Comparison of ENCODE assay signal across 11 mouse cellular contexts in genomic region chr3:30546366-30546765, GRCm38 (mm10). TPM values are rescaled to one million over a fixed set of nuclear protein-coding genes. Genes with fewer than 3 reads are reported as not detected.
A peak's percentile ranks its signal among the peaks of the same experiment; 100 is the strongest.
DNase-seq lines count a peak whose midpoint lies in the region; ATAC-seq and TF ChIP-seq lines count a peak whose summit lies in the region.
"Had no signal": no experiment of that assay in that cellular context is flagged by ENCODE, and none has a peak within 500 bp of the region (broad histone marks: within the 10 kb centered on the region; RNA-seq: fewer than 3 reads in every experiment).

No protein-coding gene starts in this region.

- H3K4me1 ChIP-seq in hindbrain, postnatal 0 days (ENCODE audit: insufficient read depth, low read length) = peaks cover 5% of the 10 kb centered on the region
- H3K4me1 ChIP-seq in hindbrain, embryonic 13.5 days (replicated peaks) = no peaks in the 10 kb centered on the region
- H3K4me1 ChIP-seq in E14TG2a.4 (replicated peaks; ENCODE audit: low read depth, low read length) = peaks cover 21% of the 10 kb centered on the region
- peaks cover 31% of the 10 kb centered on the region for H3K4me1 ChIP-seq in heart, embryonic 13.5 days
- H3K4me1 ChIP-seq in limb, embryonic 14.5 days (ENCODE audit: control insufficient read depth, insufficient read depth, low read length) = peaks cover 6% of the 10 kb centered on the region; the same call in 1 of the 2 replicates

- no peak overlapping the region for H3K9ac ChIP-seq in hindbrain, postnatal 0 days (replicated peaks; ENCODE audit: low read length)
- H3K9ac ChIP-seq in hindbrain, embryonic 13.5 days = no peak overlapping the region
- peak overlapping the region; percentile 38; the same call in 1 of the 2 replicates for H3K9ac ChIP-seq in heart, embryonic 13.5 days
- no peak overlapping the region for H3K9ac ChIP-seq in limb, embryonic 14.5 days (ENCODE audit: low read depth, low read length, severe bottlenecking)

- H3K27ac ChIP-seq in hindbrain, postnatal 0 days = no peak overlapping the region
- H3K27ac ChIP-seq in hindbrain, embryonic 13.5 days = no peak overlapping the region
- peak overlapping the region; percentile 71 for H3K27ac ChIP-seq in heart, embryonic 13.5 days (replicated peaks)
- H3K27ac ChIP-seq in limb, embryonic 14.5 days (replicated peaks; ENCODE audit: low read depth, low read length) = no peak overlapping the region

- TF ChIP-seq CTCF in hindbrain, postnatal 0 days (IDR thresholded peaks at IDR 0.05; ENCODE audit: low read depth) = no peak
- no peak for TF ChIP-seq CTCF in E14TG2a.4 (conservative IDR thresholded peaks at IDR 0.05; ENCODE audit: low read length)

- peak overlapping the region; percentile 42 for H3K4me2 ChIP-seq in hindbrain, postnatal 0 days (ENCODE audit: low read depth, low read length)
- no peak overlapping the region for H3K4me2 ChIP-seq in hindbrain, embryonic 13.5 days
- peak overlapping the region; percentile 68 for H3K4me2 ChIP-seq in heart, embryonic 13.5 days
- peak overlapping the region; percentile 1; the same call in 1 of the 2 replicates for H3K4me2 ChIP-seq in limb, embryonic 14.5 days (replicated peaks; ENCODE audit: low read depth, low read length, severe bottlenecking)

- H3K9me3 ChIP-seq in hindbrain, postnatal 0 days (ENCODE audit: low read length) = no peaks in the 10 kb centered on the region
- no peaks in the 10 kb centered on the region for H3K9me3 ChIP-seq in hindbrain, embryonic 13.5 days
- H3K9me3 ChIP-seq in E14TG2a.4 (ENCODE audit: low read length) = no peaks in the 10 kb centered on the region
- no peaks in the 10 kb centered on the region for H3K9me3 ChIP-seq in heart, embryonic 13.5 days
- H3K9me3 ChIP-seq in limb, embryonic 14.5 days (ENCODE audit: control insufficient read depth, low read length) = no peaks in the 10 kb centered on the region

- H3K36me3 ChIP-seq in hindbrain, postnatal 0 days (ENCODE audit: insufficient read depth, low read length) = no peaks in the 10 kb centered on the region
- H3K36me3 ChIP-seq in hindbrain, embryonic 13.5 days = no peaks in the 10 kb centered on the region
- no peaks in the 10 kb centered on the region for H3K36me3 ChIP-seq in E14TG2a.4 (ENCODE audit: insufficient read depth, low read length)
- H3K36me3 ChIP-seq in heart, embryonic 13.5 days = no peaks in the 10 kb centered on the region
- H3K36me3 ChIP-seq in limb, embryonic 14.5 days (ENCODE audit: control insufficient read depth, insufficient read depth, low read length) = no peaks in the 10 kb centered on the region

- WGBS in hindbrain, postnatal 0 days = 55% methylated on average over 13 of the region's 13 CpGs
- 77% methylated on average over 13 of the region's 13 CpGs for WGBS in hindbrain, embryonic 13.5 days
- 22% methylated on average over 13 of the region's 13 CpGs for WGBS in heart, embryonic 13.5 days
- whole genome bisulfite sequencing in limb, embryonic 14.5 days = 41% methylated on average over 13 of the region's 13 CpGs

- no peak for TF ChIP-seq POLR2A in limb, embryonic 14.5 days (IDR thresholded peaks at IDR 0.05; ENCODE audit: borderline replicate concordance, extremely low read depth, insufficient read depth, insufficient read length)

- no peak overlapping the region for H3K4me3 ChIP-seq in hindbrain, postnatal 0 days (ENCODE audit: low read length)
- H3K4me3 ChIP-seq in hindbrain, embryonic 13.5 days = no peak overlapping the region
- 0 out of 2 replicates have a peak overlapping the region, but pooled peaks have one; percentile 26 for H3K4me3 ChIP-seq in E14TG2a.4 (replicated peaks; ENCODE audit: low read length)
- peak overlapping the region; percentile 37 for H3K4me3 ChIP-seq in heart, embryonic 13.5 days
- H3K4me3 ChIP-seq in limb, embryonic 14.5 days (replicated peaks; ENCODE audit: low read length) = no peak overlapping the region

- ATAC-seq in hindbrain, postnatal 0 days = peak; percentile 48; the same call in 1 of the 2 replicates
- no peak for ATAC-seq in hindbrain, embryonic 13.5 days (ENCODE audit: low FRiP score)
- 0 out of 2 replicates have a peak, but pooled peaks have one; percentile 28 for ATAC-seq in heart, embryonic 13.5 days (ENCODE audit: extremely low read depth, insufficient number of reproducible peaks, low FRiP score, low TSS enrichment)
- peak; percentile 19 for ATAC-seq in limb, embryonic 14.5 days (ENCODE audit: low FRiP score, low read depth)

- no peaks in the 10 kb centered on the region for H3K27me3 ChIP-seq in hindbrain, postnatal 0 days (ENCODE audit: insufficient read depth, low read length)
- no peaks in the 10 kb centered on the region for H3K27me3 ChIP-seq in hindbrain, embryonic 13.5 days
- H3K27me3 ChIP-seq in E14TG2a.4 (ENCODE audit: insufficient read depth, low read length) = peaks cover 6% of the 10 kb centered on the region; the same call in 1 of the 2 replicates
- H3K27me3 ChIP-seq in heart, embryonic 13.5 days (replicated peaks) = no peaks in the 10 kb centered on the region
- H3K27me3 ChIP-seq in limb, embryonic 14.5 days (ENCODE audit: control insufficient read depth, insufficient read depth, low read length) = no peaks in the 10 kb centered on the region

- no peak for DNase-seq in hindbrain, postnatal 0 days (ENCODE audit: low spot score)
- DNase-seq in limb, embryonic 14.5 days (ENCODE audit: low spot score) = no peak
- DNase-seq in adrenal gland, postnatal 14 days = no peak
- DNase-seq in embryo, embryonic 9.5 days (ENCODE audit: extremely low spot score) = no peak
- no peak for DNase-seq in thymus, postnatal 10 days (ENCODE audit: low spot score in 2 of 2)
- DNase-seq: thymus, adult 2 months had no signal

RNA-seq across cellular contexts. Expression of gene Mecom, which starts 1.4 kb away (rescaled TPM):
- total RNA-seq in hindbrain, postnatal 0 days (2014; rRNA removed) = 6.9 and 8.3 TPM in 2 replicates
- polyA plus RNA-seq in hindbrain, postnatal 0 days (2015; fragmentation: Nextera tagmentation; extraction: Ambion mirVana) = 4.1 and 4.5 TPM in 2 replicates
- 12.3 and 18.4 TPM in 2 replicates for polyA plus RNA-seq in hindbrain, embryonic 13.5 days (2015; fragmentation: Nextera tagmentation; extraction: Ambion mirVana)
- polyA plus RNA-seq in heart, embryonic 13.5 days (2015; fragmentation: Nextera tagmentation; extraction: Ambion mirVana) = 21.0 and 22.4 TPM in 2 replicates
- polyA plus RNA-seq in limb, embryonic 14.5 days (2012; rRNA removed) = 35.8 and 38.6 TPM in 2 replicates
- 42.2 and 61.6 TPM in 2 replicates for polyA plus RNA-seq in limb, embryonic 14.5 days (2014; fragmentation: Nextera tagmentation; extraction: Ambion mirVana)
- total RNA-seq in adrenal gland, postnatal 14 days (2021) = 15.4 and 15.6 TPM in 2 replicates

RNA-seq across cellular contexts. Expression of gene Actrt3, which starts 53.4 kb away (rescaled TPM):
- total RNA-seq in hindbrain, postnatal 0 days (2014; rRNA removed) = 0.18 and 0.42 TPM in 2 replicates
- polyA plus RNA-seq in hindbrain, postnatal 0 days (2015; fragmentation: Nextera tagmentation; extraction: Ambion mirVana) = 0.56 and 0.89 TPM in 2 replicates
- 0.25 and 0.28 TPM in 2 replicates for polyA plus RNA-seq in hindbrain, embryonic 13.5 days (2015; fragmentation: Nextera tagmentation; extraction: Ambion mirVana)
- not detected in 2 replicates for polyA plus RNA-seq in heart, embryonic 13.5 days (2015; fragmentation: Nextera tagmentation; extraction: Ambion mirVana)
- polyA plus RNA-seq in limb, embryonic 14.5 days (2012; rRNA removed) = 0.11 TPM in 1 of 2 replicates, not detected in the other
- polyA plus RNA-seq in limb, embryonic 14.5 days (2014; fragmentation: Nextera tagmentation; extraction: Ambion mirVana) = 0.10 TPM in 1 of 2 replicates, not detected in the other
- total RNA-seq in adrenal gland, postnatal 14 days (2021) = not detected in 2 replicates
- total RNA-seq: heart, adult 18-20 months; liver, adult 2 months had no signal
- polyA plus RNA-seq: thymus, adult 2 months had no signal

RNA-seq across cellular contexts. Expression of gene Mynn, which starts 55.5 kb away (rescaled TPM):
- 16.6 and 18.5 TPM in 2 replicates for total RNA-seq in hindbrain, postnatal 0 days (2014; rRNA removed)
- polyA plus RNA-seq in hindbrain, postnatal 0 days (2015; fragmentation: Nextera tagmentation; extraction: Ambion mirVana) = 18.5 and 19.4 TPM in 2 replicates
- 34.6 and 35.0 TPM in 2 replicates for polyA plus RNA-seq in hindbrain, embryonic 13.5 days (2015; fragmentation: Nextera tagmentation; extraction: Ambion mirVana)
- polyA plus RNA-seq in heart, embryonic 13.5 days (2015; fragmentation: Nextera tagmentation; extraction: Ambion mirVana) = 20.5 and 20.7 TPM in 2 replicates
- polyA plus RNA-seq in limb, embryonic 14.5 days (2012; rRNA removed) = 22.3 TPM in 2 replicates
- polyA plus RNA-seq in limb, embryonic 14.5 days (2014; fragmentation: Nextera tagmentation; extraction: Ambion mirVana) = 30.6 and 32.0 TPM in 2 replicates
- total RNA-seq in adrenal gland, postnatal 14 days (2021) = 20.1 and 25.7 TPM in 2 replicates

Comparison
In these comparisons a context has a peak if more than half of its experiments do, and no peak if none do; other contexts are left out.
1. H3K4me3 ChIP-seq: peak in E14TG2a.4 (single experiment) and heart, embryonic 13.5 days (single experiment); none in hindbrain, postnatal 0 days (single experiment), hindbrain, embryonic 13.5 days (single experiment) and limb, embryonic 14.5 days (single experiment).